Mouse (Mus musculus) neural tube, embryonic 15.5 days (tissue): ENCODE data around the gene 9930111J21Rik2. TPM values are rescaled to one million over a fixed set of nuclear protein-coding genes. Genes with fewer than 3 reads are reported as not detected.
"Not testable (repeated sequence)": the region's sequence is repeated elsewhere in the genome, so short reads cannot be mapped to it uniquely, and the experiment has no call there.

Source experiments
- ATAC-seq: fragments of 200-750 bp; cut with Nextera tagmentation; 2 replicates; pipeline ENCODE4 v1.8.0; 2017; ENCODE audit warnings: mild to moderate bottlenecking, moderate TSS enrichment, moderate library complexity; ENCODE audit not compliant: low FRiP score
- H3K27ac ChIP-seq: fragments of 300-500 bp; sonication (generic); replicated peaks from 2 replicates; pipeline ENCODE4 v1.5.1; 2015; ENCODE audit warnings: mild to moderate bottlenecking, inconsistent platforms
- H3K27me3 ChIP-seq: fragments of 300-500 bp; sonication (generic); replicated peaks from 2 replicates; pipeline ENCODE4 v1.6.1; 2015; ENCODE audit warnings: inconsistent platforms
- H3K36me3 ChIP-seq: fragments of 300-500 bp; sonication (generic); 2 replicates; pipeline ENCODE4 v1.6.1; 2015; ENCODE audit warnings: inconsistent platforms
- H3K4me1 ChIP-seq: fragments of 300-500 bp; sonication (generic); 2 replicates; pipeline ENCODE4 v1.6.1; 2015; ENCODE audit warnings: inconsistent platforms
- H3K4me2 ChIP-seq: fragments of 300-500 bp; sonication (generic); 2 replicates; pipeline ENCODE4 v1.6.1; 2015; ENCODE audit warnings: inconsistent platforms, mild to moderate bottlenecking, moderate library complexity
- H3K4me3 ChIP-seq: fragments of 300-500 bp; sonication (generic); replicated peaks from 2 replicates; pipeline ENCODE4 v1.5.1; 2015; ENCODE audit warnings: mild to moderate bottlenecking, inconsistent platforms
- H3K9ac ChIP-seq: fragments of 300-500 bp; sonication (generic); replicated peaks from 2 replicates; pipeline ENCODE4 v1.6.1; 2015; ENCODE audit warnings: mild to moderate bottlenecking, inconsistent platforms
- H3K9me3 ChIP-seq: fragments of 300-500 bp; sonication (generic); replicated peaks from 2 replicates; pipeline ENCODE4 v1.6.1; 2016; ENCODE audit warnings: inconsistent platforms
- WGBS: fragments of 180-500 bp; shearing (Covaris S2); methylation state at CpG from one replicate; pipeline ENCODE4 v1.1.7; 2015; ENCODE audit warnings: mixed read lengths; 5-methylcytosine and 5-hydroxymethylcytosine counted together
- polyA plus RNA-seq: library from polyadenylated mRNA; unstranded; fragments of >200 nt; fragmentation: Nextera tagmentation; extraction: Ambion mirVana; gene quantifications from 2 replicates; pipeline ENCODE4 v1.2.1, GENCODE M21; 2015

The 9930111J21Rik2 gene
- polyA plus RNA-seq: 0.36 and 0.64 TPM in 2 replicates

- not testable (repeated sequence) for H3K27ac ChIP-seq, H3K4me2 ChIP-seq, H3K27me3 ChIP-seq, H3K9me3 ChIP-seq, H3K4me3 ChIP-seq, ATAC-seq, H3K9ac ChIP-seq, H3K4me1 ChIP-seq, H3K36me3 ChIP-seq
- WGBS: 100% methylated on average over 1 of the region's 6 CpGs
These were observed at the start of gene 9930111J21Rik2 for GRCm38 (mm10) chr11:49051093-49051891. Gene 9930111J21Rik2, minus strand, starts transcription at chr11:49051242.

GRCm38 (mm10) chr11:49100409-49100808 lies 49.4 kb upstream of the 9930111J21Rik2 start:
- Histone ChIP-seq H3K9ac (no peak overlapping the region), H3K4me3 (no peak overlapping the region), H3K27me3 (no peaks in the 10 kb centered on the region), H3K27ac (no peak overlapping the region), H3K36me3 (no peaks in the 10 kb centered on the region), H3K4me2 (no peak overlapping the region), H3K4me1 (no peaks in the 10 kb centered on the region), H3K9me3 (no peaks in the 10 kb centered on the region)
- ATAC-seq: no peak
- WGBS: 87% methylated on average over 3 of the region's 3 CpGs

GRCm38 (mm10) chr11:49095367-49095766 lies 44.3 kb upstream of the 9930111J21Rik2 start:
- Histone ChIP-seq H3K27me3 (no peaks in the 10 kb centered on the region), H3K4me1 (no peaks in the 10 kb centered on the region), H3K9me3 (no peaks in the 10 kb centered on the region), H3K4me2 (no peak overlapping the region), H3K9ac (no peak overlapping the region), H3K36me3 (no peaks in the 10 kb centered on the region), H3K4me3 (no peak overlapping the region), H3K27ac (no peak overlapping the region)
- WGBS: 86% methylated on average over 4 of the region's 4 CpGs
- no peak for ATAC-seq

- Histone ChIP-seq H3K4me2 (no peak overlapping the region), H3K36me3 (no peaks in the 10 kb centered on the region), H3K27ac (no peak overlapping the region), H3K9ac (no peak overlapping the region), H3K27me3 (no peaks in the 10 kb centered on the region), H3K4me3 (no peak overlapping the region), H3K4me1 (no peaks in the 10 kb centered on the region), H3K9me3 (no peaks in the 10 kb centered on the region)
- ATAC-seq: no peak
- 86% methylated on average over 6 of the region's 6 CpGs for WGBS
These were observed 43.0 kb upstream of the 9930111J21Rik2 start for GRCm38 (mm10) chr11:49093861-49094660.

GRCm38 (mm10) chr11:49092786-49093185 lies 41.7 kb upstream of the 9930111J21Rik2 start:
- no peak for ATAC-seq
- Histone ChIP-seq H3K4me3 (no peak overlapping the region), H3K4me2 (no peak overlapping the region), H3K27ac (no peak overlapping the region), H3K9ac (no peak overlapping the region), H3K9me3 (no peaks in the 10 kb centered on the region), H3K36me3 (no peaks in the 10 kb centered on the region), H3K27me3 (no peaks in the 10 kb centered on the region), H3K4me1 (no peaks in the 10 kb centered on the region)
- 92% methylated on average over 2 of the region's 2 CpGs for WGBS

- no peak for ATAC-seq
- H3K9ac ChIP-seq: no peak overlapping the region
- H3K9me3 ChIP-seq: no peaks in the 10 kb centered on the region
- no peak overlapping the region for H3K4me3 ChIP-seq
- no peaks in the 10 kb centered on the region for H3K36me3 ChIP-seq
- H3K27me3 ChIP-seq: no peaks in the 10 kb centered on the region
- H3K27ac ChIP-seq: no peak overlapping the region
- H3K4me2 ChIP-seq: no peak overlapping the region
- no peaks in the 10 kb centered on the region for H3K4me1 ChIP-seq
- 92% methylated on average over 1 of the region's 1 CpGs for WGBS
These were observed 41.1 kb upstream of the 9930111J21Rik2 start for GRCm38 (mm10) chr11:49092053-49092586.

- no peaks in the 10 kb centered on the region for H3K4me1 ChIP-seq
- no peak for ATAC-seq
- no peak overlapping the region for H3K9ac ChIP-seq
- H3K9me3 ChIP-seq: no peaks in the 10 kb centered on the region
- H3K4me2 ChIP-seq: no peak overlapping the region
- WGBS: 85% methylated on average over 4 of the region's 4 CpGs
- H3K27ac ChIP-seq: no peak overlapping the region
- H3K4me3 ChIP-seq: no peak overlapping the region
- no peaks in the 10 kb centered on the region for H3K27me3 ChIP-seq
- H3K36me3 ChIP-seq: no peaks in the 10 kb centered on the region
These were observed 40.1 kb upstream of the 9930111J21Rik2 start for GRCm38 (mm10) chr11:49091171-49091570.

- no peak for ATAC-seq
- WGBS: 92% methylated on average over 5 of the region's 5 CpGs
These were observed 39.5 kb upstream of the 9930111J21Rik2 start for GRCm38 (mm10) chr11:49090551-49090950.

GRCm38 (mm10) chr11:49089735-49090507 lies 38.9 kb upstream of the 9930111J21Rik2 start:
- no peak overlapping the region for H3K9ac ChIP-seq
- H3K36me3 ChIP-seq: no peaks in the 10 kb centered on the region
- 83% methylated on average over 3 of the region's 3 CpGs for WGBS
- no peak overlapping the region for H3K4me3 ChIP-seq
- H3K27ac ChIP-seq: no peak overlapping the region
- no peak overlapping the region for H3K4me2 ChIP-seq
- no peaks in the 10 kb centered on the region for H3K4me1 ChIP-seq
- H3K27me3 ChIP-seq: no peaks in the 10 kb centered on the region
- no peak for ATAC-seq
- no peaks in the 10 kb centered on the region for H3K9me3 ChIP-seq

More at GRCm38 (mm10) chr11:49090551-49090950, 39.5 kb upstream of the 9930111J21Rik2 start:
- Histone ChIP-seq H3K9ac (no peak overlapping the region), H3K27ac (no peak overlapping the region), H3K4me2 (no peak overlapping the region), H3K36me3 (no peaks in the 10 kb centered on the region), H3K4me3 (no peak overlapping the region), H3K9me3 (no peaks in the 10 kb centered on the region), H3K4me1 (no peaks in the 10 kb centered on the region), H3K27me3 (no peaks in the 10 kb centered on the region)

- 91% methylated on average over 5 of the region's 5 CpGs for WGBS
- no peak for ATAC-seq
- Histone ChIP-seq H3K27me3 (no peaks in the 10 kb centered on the region), H3K27ac (no peak overlapping the region), H3K4me2 (no peak overlapping the region), H3K4me3 (no peak overlapping the region), H3K36me3 (no peaks in the 10 kb centered on the region), H3K9me3 (no peaks in the 10 kb centered on the region), H3K4me1 (no peaks in the 10 kb centered on the region), H3K9ac (no peak overlapping the region)
These were observed 38.1 kb upstream of the 9930111J21Rik2 start for GRCm38 (mm10) chr11:49088990-49089652.
